Mouse (Mus musculus) kidney, postnatal 0 days (tissue): ENCODE data around the gene Uts2b. TPM values are rescaled to one million over a fixed set of nuclear protein-coding genes. Genes with fewer than 3 reads are reported as not detected.

Experiments used
- ATAC-seq: fragments of 200-750 bp; cut with Nextera tagmentation; replicated peaks from 2 replicates; pipeline ENCODE4 v1.8.0; 2017; ENCODE audit warnings: low read depth, moderate number of reproducible peaks, moderate TSS enrichment, moderate library complexity; ENCODE audit not compliant: low FRiP score
- DNase-seq: peaks from one replicate; pipeline ENCODE4 v3.0.0-alpha.2; 2016; ENCODE audit warnings: low spot score
- H3K27ac ChIP-seq: fragments of 300-500 bp; sonication (generic); 2 replicates; pipeline ENCODE4 v1.5.1; 2014; ENCODE audit warnings: mild to moderate bottlenecking
- H3K27me3 ChIP-seq: fragments of 300-500 bp; sonication (generic); 2 replicates; pipeline ENCODE4 v1.6.1; 2014; ENCODE audit warnings: low read length, mixed read lengths; ENCODE audit not compliant: insufficient read depth
- H3K36me3 ChIP-seq: fragments of 300-500 bp; sonication (generic); 2 replicates; pipeline ENCODE4 v1.6.1; 2014; ENCODE audit warnings: low read length, mixed read lengths; ENCODE audit not compliant: insufficient read depth
- H3K4me1 ChIP-seq: fragments of 300-500 bp; sonication (generic); replicated peaks from 2 replicates; pipeline ENCODE4 v1.6.1; 2014; ENCODE audit warnings: antibody characterized with exemption, low read length, mixed read lengths; ENCODE audit not compliant: insufficient read depth
- H3K4me2 ChIP-seq: fragments of 300-500 bp; sonication (generic); 2 replicates; pipeline ENCODE4 v1.6.1; 2014; ENCODE audit warnings: mild to moderate bottlenecking, low read length, moderate library complexity, mixed read lengths
- H3K4me3 ChIP-seq: fragments of 300-500 bp; sonication (generic); replicated peaks from 2 replicates; pipeline ENCODE4 v1.5.1; 2014; ENCODE audit warnings: low read depth, low read length
- H3K9ac ChIP-seq: fragments of 300-500 bp; sonication (generic); 2 replicates; pipeline ENCODE4 v1.6.1; 2014; ENCODE audit warnings: low read depth, low read length
- H3K9me3 ChIP-seq: fragments of 300-500 bp; sonication (generic); replicated peaks from 2 replicates; pipeline ENCODE4 v1.6.1; 2016; ENCODE audit warnings: low read length, inconsistent platforms, mixed read lengths
- CTCF ChIP-seq: IDR thresholded peaks from 2 replicates; pipeline ENCODE4 v1.5.1; 2016; ENCODE audit warnings: antibody characterized with exemption, low read depth, mild to moderate bottlenecking, moderate library complexity
- WGBS: fragments of 180-500 bp; shearing (Covaris S2); extraction: QIAGEN DNeasy Blood & Tissue Kit; methylation state at CpG from one replicate; pipeline ENCODE4 v1.1.7; 2014; 5-methylcytosine and 5-hydroxymethylcytosine counted together
- polyA plus RNA-seq: library from polyadenylated mRNA; unstranded; fragments of >200 nt; fragmentation: Nextera tagmentation; extraction: Ambion mirVana; gene quantifications from 2 replicates; pipeline ENCODE4 v1.2.1, GENCODE M21; 2015

The Uts2b gene
- polyA plus RNA-seq, result not detected in 2 replicates

GRCm38 (mm10) chr16:27370191-27370590 lies at the start of gene Uts2b:
Gene Uts2b, minus strand, starts transcription at chr16:27370239.
- DNase-seq (no peak), ATAC-seq (no peak)
- Histone ChIP-seq H3K9ac (no peak within 1 kb of the TSS), H3K36me3 (no peaks in the 10 kb centered on the region), H3K4me3 (no peak within 1 kb of the TSS), H3K4me2 (no peak within 1 kb of the TSS), H3K9me3 (no peaks in the 10 kb centered on the region), H3K4me1 (0 out of 2 replicates have a peak, but pooled peaks cover 3% of the 10 kb centered on the region), H3K27ac (no peak within 1 kb of the TSS), H3K27me3 (no peaks in the 10 kb centered on the region)
- no peak for TF ChIP-seq CTCF
- WGBS, result 65% methylated on average over 8 of the region's 8 CpGs

DNA sequence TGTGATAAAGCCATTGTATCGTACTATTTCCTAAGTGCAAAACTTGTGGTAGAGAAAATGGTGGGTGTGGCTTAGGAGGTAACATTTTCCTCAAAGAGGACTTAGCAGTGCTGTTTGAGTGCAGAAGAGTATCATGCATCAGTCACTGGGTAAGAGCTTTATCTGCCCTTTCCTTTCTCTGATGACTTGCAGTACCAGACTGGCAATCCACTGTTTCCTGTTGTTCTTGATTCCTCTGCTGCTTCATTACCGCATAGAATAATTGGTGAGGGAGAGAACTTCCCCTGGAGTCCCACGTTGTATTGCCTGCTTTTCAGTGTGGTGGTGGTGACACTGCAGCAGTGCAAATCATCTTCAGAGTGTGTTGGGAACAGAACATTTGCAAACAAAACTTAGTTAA lies 47.6 kb upstream of the Uts2b start:
- TF ChIP-seq CTCF, result no peak
- Histone ChIP-seq H3K4me1 (no peaks in the 10 kb centered on the region), H3K27ac (no peak overlapping the region), H3K9ac (no peak overlapping the region), H3K9me3 (no peaks in the 10 kb centered on the region), H3K36me3 (peaks cover 33% of the 10 kb centered on the region; the same call in 1 of the 2 replicates), H3K4me2 (no peak overlapping the region), H3K27me3 (no peaks in the 10 kb centered on the region), H3K4me3 (no peak overlapping the region)
- 94% methylated on average over 3 of the region's 3 CpGs for whole genome bisulfite sequencing
- DNase-seq, result no peak
- no peak for ATAC-seq

- ATAC-seq (no peak), DNase-seq (no peak)
- Histone ChIP-seq H3K4me2 (no peak overlapping the region), H3K36me3 (peaks cover 28% of the 10 kb centered on the region; the same call in 1 of the 2 replicates), H3K4me1 (no peaks in the 10 kb centered on the region), H3K9ac (no peak overlapping the region), H3K27ac (no peak overlapping the region), H3K4me3 (no peak overlapping the region), H3K9me3 (no peaks in the 10 kb centered on the region), H3K27me3 (no peaks in the 10 kb centered on the region)
- WGBS, result 76% methylated on average over 6 of the region's 6 CpGs
- no peak for TF ChIP-seq CTCF
Observed at GRCm38 (mm10) chr16:27416937-27417584, 47.0 kb upstream of the Uts2b start.

DNA sequence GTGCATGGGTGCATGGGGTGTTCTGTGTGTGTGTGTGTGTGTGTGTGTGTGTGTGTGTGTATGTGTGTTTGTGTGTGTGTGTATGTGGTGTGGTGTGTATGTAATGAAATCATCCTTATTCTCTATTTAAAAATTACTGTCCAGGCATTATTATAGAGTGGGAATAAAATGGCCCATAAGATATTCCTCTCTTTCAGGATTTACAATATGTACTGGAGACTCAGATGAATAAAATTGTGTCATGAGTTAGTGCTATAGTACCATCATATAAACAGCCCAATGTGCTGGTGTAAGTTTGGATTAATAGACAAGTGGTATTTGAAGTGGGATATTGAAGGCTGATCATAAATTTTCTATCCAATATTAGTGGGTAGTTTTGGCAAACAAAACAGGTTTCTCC lies 34.1 kb upstream of the Uts2b start:
- DNase-seq, result no peak
- Histone ChIP-seq H3K27ac (no peak overlapping the region), H3K9ac (no peak overlapping the region), H3K4me2 (no peak overlapping the region), H3K36me3 (peaks cover 19% of the 10 kb centered on the region; the same call in 1 of the 2 replicates), H3K9me3 (no peaks in the 10 kb centered on the region), H3K4me1 (no peaks in the 10 kb centered on the region), H3K27me3 (no peaks in the 10 kb centered on the region), H3K4me3 (no peak overlapping the region)
- ATAC-seq, result no peak
- no peak for TF ChIP-seq CTCF

DNA sequence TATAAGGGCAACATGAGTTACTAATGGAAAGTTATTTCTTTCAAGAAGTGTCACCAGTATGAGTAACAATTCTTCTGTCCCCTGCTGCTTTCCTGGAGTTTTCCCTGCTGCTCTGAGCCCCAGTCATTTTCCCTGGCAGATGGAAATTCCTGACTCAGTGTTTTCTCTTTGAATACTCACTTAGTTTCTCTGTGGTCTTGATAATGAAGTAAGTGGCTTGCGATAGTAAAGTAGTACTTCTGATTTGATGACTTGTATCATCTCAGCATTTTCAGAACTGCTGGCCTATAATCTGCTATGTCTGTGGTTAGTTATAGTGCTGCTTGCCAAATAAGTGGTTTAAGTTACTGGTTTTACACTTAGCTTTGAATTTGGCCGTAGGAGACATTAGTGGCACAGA lies 31.5 kb upstream of the Uts2b start:
- Histone ChIP-seq H3K9ac (no peak overlapping the region), H3K27ac (no peak overlapping the region), H3K4me3 (no peak overlapping the region), H3K9me3 (no peaks in the 10 kb centered on the region), H3K27me3 (no peaks in the 10 kb centered on the region), H3K4me1 (no peaks in the 10 kb centered on the region), H3K36me3 (0 out of 2 replicates have a peak, but pooled peaks cover 6% of the 10 kb centered on the region), H3K4me2 (no peak overlapping the region)
- 88% methylated on average over 2 of the region's 2 CpGs for WGBS
- no peak for TF ChIP-seq CTCF
- ATAC-seq, result no peak
- DNase-seq, result no peak

DNA sequence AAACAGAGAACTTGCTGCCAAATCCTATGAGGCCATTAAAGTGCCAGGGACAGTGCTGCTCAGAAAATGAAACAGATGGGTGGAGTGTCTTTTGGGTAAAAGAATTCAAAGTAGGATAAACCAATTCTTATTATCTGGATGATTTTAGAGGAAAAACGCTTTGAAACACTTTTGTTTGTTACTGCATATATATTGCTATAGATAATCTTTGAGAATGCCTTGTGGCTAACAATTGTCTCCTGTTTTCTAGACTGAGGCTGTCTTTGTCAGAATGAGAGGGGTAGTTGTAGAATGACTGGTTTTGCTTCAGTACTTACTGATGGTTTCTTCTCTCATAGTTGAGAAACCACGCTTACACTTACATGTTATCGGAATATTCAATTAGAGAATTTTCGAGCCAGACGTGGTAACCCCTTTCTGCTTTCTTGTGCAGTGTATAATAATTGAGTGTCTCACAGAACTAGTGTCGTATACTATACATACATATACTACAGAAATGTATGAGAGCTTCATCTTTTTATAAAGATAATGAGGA lies 29.7 kb upstream of the Uts2b start:
- 86% methylated on average over 6 of the region's 6 CpGs for WGBS
- DNase-seq, result no peak

More for the DNA sequence above, 29.7 kb upstream of the Uts2b start:
- no peak overlapping the region for H3K9ac ChIP-seq
- TF ChIP-seq CTCF, result no peak
- no peak overlapping the region for H3K4me3 ChIP-seq
- no peaks in the 10 kb centered on the region for H3K27me3 ChIP-seq
- no peaks in the 10 kb centered on the region for H3K9me3 ChIP-seq
- no peak overlapping the region for H3K27ac ChIP-seq
- no peak for ATAC-seq
- no peaks in the 10 kb centered on the region for H3K4me1 ChIP-seq
- no peak overlapping the region for H3K4me2 ChIP-seq
- H3K36me3 ChIP-seq, result no peaks in the 10 kb centered on the region
